Mouse (Mus musculus) stomach, embryonic 15.5 days (tissue): Measurements from ENCODE around the gene Camkk2. TPM values are rescaled to one million over a fixed set of nuclear protein-coding genes. Genes with fewer than 3 reads are reported as not detected.

Experiments
- ATAC-seq: fragments of 200-750 bp; cut with Nextera tagmentation; 2 replicates; pipeline ENCODE4 v1.8.0; 2017; ENCODE audit warnings: low read depth, moderate number of reproducible peaks, moderate TSS enrichment; ENCODE audit not compliant: insufficient read depth, low FRiP score
- H3K27ac ChIP-seq: fragments of 300-500 bp; sonication (generic); 2 replicates; pipeline ENCODE4 v1.5.1; 2015; ENCODE audit warnings: mild to moderate bottlenecking, inconsistent platforms
- H3K27me3 ChIP-seq: fragments of 300-500 bp; sonication (generic); replicated peaks from 2 replicates; pipeline ENCODE4 v1.6.1; 2015; ENCODE audit warnings: inconsistent platforms
- H3K36me3 ChIP-seq: fragments of 300-500 bp; sonication (generic); 2 replicates; pipeline ENCODE4 v1.6.1; 2015; ENCODE audit warnings: inconsistent platforms
- H3K4me1 ChIP-seq: fragments of 300-500 bp; sonication (generic); 2 replicates; pipeline ENCODE4 v1.6.1; 2015; ENCODE audit warnings: inconsistent platforms
- H3K4me2 ChIP-seq: fragments of 300-500 bp; sonication (generic); 2 replicates; pipeline ENCODE4 v1.6.1; 2015; ENCODE audit warnings: mild to moderate bottlenecking, inconsistent platforms
- H3K4me3 ChIP-seq: fragments of 300-500 bp; sonication (generic); replicated peaks from 2 replicates; pipeline ENCODE4 v1.5.1; 2015; ENCODE audit warnings: inconsistent platforms
- H3K9ac ChIP-seq: fragments of 300-500 bp; sonication (generic); 2 replicates; pipeline ENCODE4 v1.6.1; 2015; ENCODE audit warnings: inconsistent platforms
- H3K9me3 ChIP-seq: fragments of 300-500 bp; sonication (generic); 2 replicates; pipeline ENCODE4 v1.6.1; 2016; ENCODE audit warnings: inconsistent platforms
- WGBS: fragments of 180-500 bp; shearing (Covaris S2); methylation state at CpG from one replicate; pipeline ENCODE4 v1.1.7; 2015; 5-methylcytosine and 5-hydroxymethylcytosine counted together
- microRNA-seq: library from miRNA; unstranded; fragments of <30 nt; microRNA quantifications from one replicate; pipeline ENCODE4, GENCODE M21; 2016
- polyA plus RNA-seq: library from polyadenylated mRNA; unstranded; fragments of >200 nt; fragmentation: Nextera tagmentation; extraction: Ambion mirVana; gene quantifications from 2 replicates; pipeline ENCODE4 v1.2.1, GENCODE M21; 2015

Camkk2 gene
- polyA plus RNA-seq, 1 experiment from 2014 or later, result 25.2 TPM

DNA sequence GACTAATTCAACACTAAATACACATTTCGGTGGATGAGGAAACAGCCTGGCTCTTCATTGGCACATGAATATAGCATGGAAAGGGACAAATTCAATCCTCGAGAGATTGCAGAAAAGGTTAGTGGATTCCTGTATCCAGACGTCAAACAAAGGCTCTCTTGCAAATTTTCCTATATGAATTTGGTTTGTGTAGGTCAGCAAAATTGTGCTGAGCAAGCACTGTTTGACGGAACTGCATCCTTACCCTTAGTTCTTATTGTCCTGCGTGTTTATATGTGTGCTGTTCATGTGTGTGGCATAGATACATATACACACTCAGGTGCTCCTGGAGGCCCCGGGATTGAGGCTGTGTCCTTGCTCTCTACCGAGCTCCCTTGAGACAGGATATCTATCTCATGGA is 90.1 kb downstream of the Camkk2 start:
- no peak overlapping the region for H3K4me3 ChIP-seq
- no peak for ATAC-seq
- no peaks in the 10 kb centered on the region for H3K36me3 ChIP-seq
- H3K27ac ChIP-seq, result no peak overlapping the region
- no peaks in the 10 kb centered on the region for H3K9me3 ChIP-seq
- no peak overlapping the region for H3K9ac ChIP-seq
- no peak overlapping the region for H3K4me2 ChIP-seq
- H3K27me3 ChIP-seq, result no peaks in the 10 kb centered on the region
- no peaks in the 10 kb centered on the region for H3K4me1 ChIP-seq
- WGBS, result 82% methylated on average over 7 of the region's 7 CpGs

DNA sequence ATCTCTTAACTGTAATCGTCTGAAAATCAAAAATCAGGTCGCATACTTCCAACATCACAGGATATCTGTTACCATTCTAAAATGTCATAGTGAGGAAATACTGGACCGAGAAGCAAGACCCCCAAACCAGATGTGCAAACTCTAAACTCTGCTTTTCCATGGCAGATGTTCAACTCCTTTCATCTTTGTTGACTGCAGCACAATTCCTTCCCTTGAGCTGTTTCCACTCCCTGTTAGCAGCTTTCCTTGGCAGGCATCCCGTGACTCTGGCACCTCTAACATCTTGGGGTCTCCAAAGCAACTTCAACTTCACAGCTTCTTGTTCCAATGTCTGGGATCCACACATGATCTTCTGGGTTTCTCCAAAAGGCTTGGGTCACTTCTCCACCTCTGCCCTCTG is 91.8 kb downstream of the Camkk2 start:
- Histone ChIP-seq H3K27me3 (no peaks in the 10 kb centered on the region), H3K4me3 (no peak overlapping the region), H3K9me3 (no peaks in the 10 kb centered on the region), H3K9ac (no peak overlapping the region), H3K27ac (no peak overlapping the region), H3K4me1 (no peaks in the 10 kb centered on the region), H3K4me2 (no peak overlapping the region), H3K36me3 (no peaks in the 10 kb centered on the region)
- 76% methylated on average over 4 of the region's 4 CpGs for WGBS
- ATAC-seq, result no peak

DNA sequence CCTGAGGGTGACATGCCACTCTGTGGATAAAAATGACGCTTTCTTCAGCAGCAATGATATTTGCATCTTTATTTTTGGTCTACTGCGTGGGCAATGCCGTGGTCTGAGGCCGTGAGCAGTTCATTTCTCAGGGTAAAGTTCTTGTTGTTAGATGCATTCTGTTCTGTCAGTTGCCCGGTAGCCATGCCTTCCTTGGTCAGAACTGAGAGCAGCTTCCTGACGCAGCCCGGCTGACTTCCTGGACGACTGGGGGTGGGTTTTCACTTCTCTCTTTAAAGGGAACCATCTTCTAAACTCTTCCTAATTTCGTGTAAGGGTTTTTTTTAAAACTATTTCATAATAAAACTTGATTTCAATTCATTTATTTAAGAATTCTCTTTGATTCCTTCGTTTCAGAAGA is 95.3 kb downstream of the Camkk2 start:
- H3K36me3 ChIP-seq, result no peaks in the 10 kb centered on the region
- no peaks in the 10 kb centered on the region for H3K27me3 ChIP-seq
- no peak for ATAC-seq
- WGBS, result 73% methylated on average over 10 of the region's 10 CpGs
- no peak overlapping the region for H3K9ac ChIP-seq
- H3K9me3 ChIP-seq, result no peaks in the 10 kb centered on the region
- no peak overlapping the region for H3K4me3 ChIP-seq
- H3K27ac ChIP-seq, result no peak overlapping the region
- no peak overlapping the region for H3K4me2 ChIP-seq
- no peaks in the 10 kb centered on the region for H3K4me1 ChIP-seq

DNA sequence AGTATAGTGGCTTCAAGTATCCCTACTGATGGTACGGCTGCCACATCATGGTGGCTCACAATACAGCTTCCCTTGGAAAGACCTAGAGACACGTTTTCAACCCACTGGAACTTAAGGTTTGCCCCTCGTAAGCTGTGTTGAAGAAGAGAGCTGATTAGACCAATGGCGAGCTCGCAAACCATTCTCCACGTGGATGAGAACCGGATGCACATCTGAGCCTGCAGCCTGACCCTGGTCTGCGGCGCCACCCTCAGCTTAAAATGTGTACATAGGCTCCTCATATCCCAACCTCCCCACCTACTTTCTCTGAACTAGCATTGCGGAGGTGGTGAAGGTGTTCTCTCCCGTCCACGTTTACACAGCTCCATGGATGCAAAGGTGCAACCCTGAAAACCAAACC is 97.9 kb downstream of the Camkk2 start:
- H3K9me3 ChIP-seq, result no peaks in the 10 kb centered on the region
- H3K27ac ChIP-seq, result no peak overlapping the region
- 83% methylated on average over 12 of the region's 12 CpGs for WGBS
- no peaks in the 10 kb centered on the region for H3K4me1 ChIP-seq
- no peak overlapping the region for H3K4me3 ChIP-seq
- H3K4me2 ChIP-seq, result no peak overlapping the region
- H3K36me3 ChIP-seq, result no peaks in the 10 kb centered on the region
- no peak for ATAC-seq
- no peaks in the 10 kb centered on the region for H3K27me3 ChIP-seq
- no peak overlapping the region for H3K9ac ChIP-seq

Small RNAs within 50 kb of the gene (microRNA-seq; reads per million reads assigned to microRNA genes)
- not detected for gene Mir8115

Other genes with a start within 250 kb of the Camkk2 start
- 36.2 and 37.2 TPM in 2 replicates for gene Ift81, start 164.9 kb downstream of the Camkk2 start, polyA plus RNA-seq
- 2.7 and 3.4 TPM in 2 replicates for gene P2rx7, start 135.5 kb downstream of the Camkk2 start, polyA plus RNA-seq
- 26.9 and 27.9 TPM in 2 replicates for gene P2rx4, start 71.9 kb downstream of the Camkk2 start, polyA plus RNA-seq
- 384 and 409 TPM in 2 replicates for gene Anapc5, start 41.9 kb upstream of the Camkk2 start, polyA plus RNA-seq
- 28.4 and 32.7 TPM in 2 replicates for gene Rnf34, start 70.6 kb upstream of the Camkk2 start, polyA plus RNA-seq
- gene Kdm2b, start 210.4 kb upstream of the Camkk2 start, polyA plus RNA-seq, result 29.6 and 31.7 TPM in 2 replicates
- 20.0 and 20.3 TPM in 2 replicates for gene Orai1, start 235.7 kb upstream of the Camkk2 start, polyA plus RNA-seq